Mouse (Mus musculus) effector memory CD4-positive, alpha-beta T cell, adult 5 months (primary cell): ENCODE data around the gene Ldlrad1. TPM values are rescaled to one million over a fixed set of nuclear protein-coding genes. Genes with fewer than 3 reads are reported as not detected.

ENCODE experiments used
- polyA plus RNA-seq: library from polyadenylated mRNA; unstranded; fragments of 100-300 nt; shearing (Covaris generic); gene quantifications from one replicate; pipeline ENCODE4 v1.2.1, GENCODE M21; 2017

Ldlrad1 gene
- polyA plus RNA-seq, result not detected

GRCm38 (mm10) chr4:107208880-107209279 lies at the start of gene Ldlrad1:
Ldlrad1 (plus strand) TSS chr4:107209180.

DNA sequence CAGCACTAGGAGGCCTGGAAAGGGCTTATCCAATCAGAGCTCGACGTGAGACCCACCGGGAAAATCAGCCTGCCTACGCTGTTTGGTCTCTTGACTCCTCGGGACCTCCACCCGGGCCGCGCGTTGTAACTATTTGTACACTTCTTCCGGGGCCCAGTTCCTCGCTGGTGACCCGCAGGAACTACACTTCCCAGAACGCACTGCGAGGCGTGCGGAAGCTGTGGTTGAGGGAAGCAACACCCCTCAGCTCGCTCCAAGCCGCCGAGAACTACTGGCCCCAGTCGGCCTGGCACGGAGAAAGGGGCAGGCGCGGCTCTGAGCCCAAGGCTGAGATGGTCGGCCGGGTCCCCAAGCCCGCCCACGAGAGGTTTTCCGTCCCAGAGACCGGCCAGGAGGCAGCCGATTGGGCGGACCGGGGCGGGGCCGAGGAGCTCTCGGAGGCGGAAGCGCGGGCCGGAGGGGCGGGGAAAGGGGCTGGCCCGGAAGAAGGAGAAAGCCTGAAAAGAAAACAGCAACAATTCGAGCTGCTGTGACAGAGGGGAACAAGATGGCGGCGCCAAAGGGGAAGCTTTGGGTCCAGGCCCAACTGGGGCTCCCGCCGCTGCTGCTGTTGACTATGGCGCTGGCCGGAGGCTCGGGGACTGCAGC lies 30.7 kb upstream of the Ldlrad1 start, which contains the start of gene Tmem59:
Gene Tmem59 (plus strand): TSS at position 218 of the 648 bp plus-strand sequence.

GRCm38 (mm10) chr4:107178830-107179490 lies 30.0 kb upstream of the Ldlrad1 start, which contains the start of gene Tceanc2:
Tceanc2 (minus strand) TSS chr4:107179116.

GRCm38 (mm10) chr4:107253125-107254091 lies 44.4 kb downstream of the Ldlrad1 start, which contains the start of the genes Lrrc42 and Hspb11:
Lrrc42 (minus strand) TSS chr4:107253532.
Hspb11 (plus strand) TSS chr4:107253593.

Other genes starting within 250 kb of the Ldlrad1 start
- 48.8 TPM for gene Mrpl37, start 142.3 kb upstream of the Ldlrad1 start, polyA plus RNA-seq
- 7.8 TPM for gene Cyb5rl, start 142.2 kb upstream of the Ldlrad1 start, polyA plus RNA-seq
- not detected for gene Cdcp2, start 112.3 kb upstream of the Ldlrad1 start, polyA plus RNA-seq
- 244 TPM for gene Tmem59, start 30.8 kb upstream of the Ldlrad1 start, polyA plus RNA-seq
- 14.4 TPM for gene Tceanc2, start 30.1 kb upstream of the Ldlrad1 start, polyA plus RNA-seq
- 12.8 TPM for gene Lrrc42, start 44.4 kb downstream of the Ldlrad1 start, polyA plus RNA-seq
- gene Hspb11, start 44.4 kb downstream of the Ldlrad1 start, polyA plus RNA-seq, result 9.1 TPM
- gene Dio1, start 98.0 kb downstream of the Ldlrad1 start, polyA plus RNA-seq, result not detected
- 53.7 TPM for gene Yipf1, start 105.2 kb downstream of the Ldlrad1 start, polyA plus RNA-seq
- 5.1 TPM for gene Ndc1, start 158.6 kb downstream of the Ldlrad1 start, polyA plus RNA-seq
- gene Glis1, start 225.4 kb downstream of the Ldlrad1 start, polyA plus RNA-seq, result 0.95 TPM